Mouse (Mus musculus) C2C12 (cell line): ENCODE measurements around the gene Slc6a19.

Experiments
- CTCF ChIP-seq: IDR thresholded peaks from one replicate; pipeline ENCODE4 v1.5.1; 2011; ENCODE audit not compliant: control insufficient read depth, insufficient read depth, insufficient read length
- USF1 ChIP-seq: IDR thresholded peaks from one replicate; pipeline ENCODE4 v1.6.1; 2011; ENCODE audit warnings: low read depth, mild to moderate bottlenecking, control low read depth, moderate library complexity

GRCm38 (mm10) chr13:73682226-73682625, 22.4 kb downstream of the Slc6a19 start:
- no peak for TF ChIP-seq CTCF
- no peak for TF ChIP-seq USF1
